Mouse (Mus musculus) gastrocnemius, adult 18-20 months (tissue): ENCODE measurements at regions not wholly inside any gene's neighbourhood (a gene's known extent, or its start where the extent isn't known, plus 50 kb on each side); places are given as distances from the start of the nearest gene placed in this dataset.

ENCODE experiments used
- DNase-seq: peaks from one replicate; pipeline ENCODE4 v3.0.0; 2021; ENCODE audit warnings: low spot score

DNA sequence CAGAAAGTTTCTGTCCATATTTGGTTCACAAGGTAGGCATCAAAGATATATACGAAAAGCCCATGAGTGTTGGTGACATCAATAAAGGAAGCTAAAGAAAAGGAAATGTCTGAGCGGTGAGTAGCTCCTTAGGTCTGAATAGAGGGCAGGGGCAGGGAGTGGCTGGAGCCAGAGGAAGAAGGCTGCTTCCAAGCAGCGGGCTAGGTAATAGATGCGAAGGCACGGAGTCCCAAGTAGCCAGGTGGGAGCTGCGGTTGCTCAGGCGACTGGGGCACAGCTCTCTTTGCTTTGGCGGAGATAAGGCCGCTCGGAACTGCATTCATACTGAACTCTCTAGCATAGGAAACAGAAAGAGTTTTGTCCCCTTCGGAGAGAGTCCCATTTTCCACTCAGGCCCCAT, 193.9 kb upstream of the Sox9 start:
- no peak for DNase-seq

DNA sequence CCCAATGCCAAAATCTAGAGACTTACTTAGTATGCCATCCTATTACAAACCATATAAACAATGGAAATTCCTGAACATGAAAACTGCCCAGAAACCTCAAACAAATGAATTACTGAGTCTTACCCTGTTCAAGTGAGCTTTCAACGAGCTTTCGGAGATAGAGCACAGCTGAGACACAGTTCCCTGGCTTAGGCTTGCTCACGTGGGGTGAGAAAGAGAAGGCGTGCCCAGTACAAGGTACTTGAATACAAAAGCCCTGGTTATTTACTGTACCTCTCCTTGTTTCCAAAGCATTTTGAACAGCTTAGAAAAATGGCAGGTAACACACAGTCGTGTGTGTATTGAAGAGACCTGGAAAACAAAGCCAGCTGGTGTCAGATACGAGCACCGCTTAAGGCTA, 191.8 kb upstream of the Sox9 start:
- no peak for DNase-seq

DNA sequence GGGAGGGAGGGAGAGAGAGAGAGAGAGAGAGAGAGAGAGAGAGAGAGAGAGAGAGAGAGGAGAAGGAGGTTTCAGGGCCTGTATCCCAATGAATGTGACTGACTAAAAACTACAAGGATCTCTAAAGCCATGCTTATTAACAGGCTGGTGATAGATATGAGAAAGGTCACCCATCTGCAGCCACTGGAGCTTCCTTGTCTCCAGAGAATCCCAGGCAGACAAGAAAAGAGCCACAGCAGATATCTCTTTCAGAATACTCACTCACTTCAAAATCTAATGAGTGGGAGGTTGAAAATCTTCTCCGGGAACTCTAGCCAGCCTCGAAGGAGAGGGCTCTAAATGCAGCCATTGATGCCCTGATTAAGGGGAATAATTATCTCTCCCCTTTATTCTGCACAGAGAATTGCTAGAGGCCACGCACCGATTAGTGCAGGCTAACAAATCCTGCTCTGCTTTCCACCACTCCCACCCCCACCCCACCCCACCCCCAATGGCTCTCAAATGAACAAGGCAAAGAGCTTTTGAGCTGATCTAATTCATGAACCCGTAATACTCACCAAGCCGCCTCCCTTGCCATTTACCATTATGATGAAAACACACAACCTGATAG, 189.5 kb upstream of the Sox9 start:
- DNase-seq, result no peak

DNA sequence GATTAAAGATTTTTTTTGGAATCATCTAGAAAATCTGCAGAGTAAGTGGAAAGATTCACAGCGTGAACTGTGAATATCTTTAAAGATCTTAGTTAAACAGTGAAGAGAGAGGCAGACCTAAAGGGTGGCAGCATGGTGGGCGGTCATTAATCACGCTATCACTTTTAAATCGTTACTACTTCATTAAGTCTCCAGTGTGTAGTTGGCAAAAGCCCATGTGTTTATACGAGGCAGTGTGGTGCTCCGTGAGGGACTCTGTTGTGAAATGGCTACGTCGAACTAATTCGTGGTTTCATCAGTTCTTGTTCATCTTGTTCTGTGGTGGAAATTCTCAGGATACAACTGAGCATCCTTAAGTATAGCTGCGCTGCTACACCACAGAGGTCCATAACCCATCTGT, 188.2 kb upstream of the Sox9 start:
- DNase-seq, result no peak

DNA sequence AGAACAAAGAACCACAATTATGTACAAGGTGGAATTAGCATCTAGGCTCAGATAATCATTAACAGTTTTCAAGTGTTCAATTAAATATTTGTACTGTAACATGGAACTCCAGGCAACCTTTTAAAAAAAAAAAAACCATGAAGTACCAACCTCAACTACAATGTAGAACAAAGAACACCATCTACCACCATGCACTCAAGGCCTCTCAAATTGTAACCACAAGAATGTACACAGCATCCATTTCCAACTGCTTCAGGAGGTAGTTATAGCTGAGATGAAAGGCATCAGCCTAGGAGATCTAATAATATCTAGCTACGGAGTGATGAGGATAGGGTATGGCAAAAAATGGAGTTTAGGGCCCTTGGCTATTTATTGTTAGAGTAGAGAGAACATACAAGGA, 174.7 kb upstream of the Sox9 start:
- DNase-seq, result no peak

DNA sequence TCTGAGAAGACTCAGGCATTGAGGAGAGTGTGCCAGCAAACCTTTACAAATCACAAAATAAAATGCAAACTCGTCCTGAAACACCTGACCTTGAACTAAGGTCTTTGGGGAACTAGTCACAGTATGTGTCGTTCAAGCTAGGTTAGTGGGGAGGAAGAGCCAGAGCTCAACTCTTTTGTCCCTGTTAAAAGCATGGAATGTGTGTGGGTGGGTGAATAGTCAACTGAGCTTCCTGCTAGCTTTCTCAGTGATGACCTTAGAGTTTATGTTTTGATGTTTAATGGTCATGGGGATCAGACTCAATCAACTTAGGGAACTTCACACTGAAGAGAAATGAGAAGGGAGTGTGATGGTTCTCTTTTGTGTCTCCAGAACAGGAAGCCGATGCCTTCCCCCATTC, 172.7 kb upstream of the Sox9 start:
- no peak for DNase-seq

DNA sequence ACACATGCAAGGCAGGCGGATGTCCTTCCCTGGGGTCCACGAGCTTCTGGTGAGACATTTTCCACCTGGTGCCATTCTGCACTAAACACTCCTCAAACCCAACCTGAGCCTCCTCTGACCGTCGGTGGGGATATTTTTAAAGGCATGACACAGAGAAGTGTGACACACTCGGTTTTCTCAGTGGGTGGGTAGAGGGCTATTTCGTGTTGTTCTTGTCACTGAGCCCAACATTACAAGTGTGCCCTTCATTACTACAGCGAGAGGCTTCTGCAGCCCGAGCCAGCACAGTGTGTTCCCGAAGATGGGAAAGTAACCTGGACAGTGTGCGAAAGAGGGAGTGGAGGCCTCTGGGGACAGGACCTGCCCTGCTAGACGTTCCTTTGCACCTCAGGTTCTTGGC, 171.0 kb upstream of the Sox9 start:
- DNase-seq, result peak; percentile 55

DNA sequence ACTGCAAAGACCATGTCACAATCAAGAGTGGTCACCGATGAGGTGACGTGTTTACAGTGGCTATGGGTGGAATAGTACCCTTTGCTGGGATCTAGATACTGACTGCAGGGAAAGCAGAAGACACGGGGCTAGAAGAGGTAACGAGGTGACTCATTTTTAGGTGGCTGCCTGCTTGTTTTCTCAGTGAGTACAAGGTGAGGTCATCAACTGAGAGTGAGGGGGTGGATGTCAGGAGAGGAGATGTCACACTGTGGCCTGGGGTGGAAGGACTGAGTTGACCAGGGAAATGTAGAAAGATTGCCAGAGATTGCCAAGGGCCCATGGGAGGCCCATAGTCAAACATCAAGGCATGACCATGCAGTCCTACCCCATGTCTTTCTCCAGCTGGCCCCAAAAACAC, 166.4 kb upstream of the Sox9 start:
- no peak for DNase-seq

DNA sequence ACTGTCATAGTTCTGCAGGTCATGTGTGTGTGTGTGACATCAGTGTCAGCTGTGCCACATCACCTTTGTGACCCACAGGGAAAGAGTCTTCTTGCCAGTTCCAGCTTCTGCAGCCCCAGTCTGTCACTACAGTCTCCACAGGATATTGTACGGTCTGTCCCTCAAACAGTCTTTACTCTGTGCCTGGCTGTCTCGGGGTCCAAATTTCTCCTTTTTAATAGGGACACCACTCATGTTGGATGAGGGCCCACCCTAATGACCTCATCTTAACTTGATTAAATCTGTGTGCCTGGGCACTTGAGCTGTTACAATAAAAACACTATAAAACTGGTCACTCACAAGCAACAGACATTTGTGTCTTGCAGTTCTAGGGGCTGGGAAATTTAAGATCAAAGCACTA, 165.1 kb upstream of the Sox9 start:
- no peak for DNase-seq

DNA sequence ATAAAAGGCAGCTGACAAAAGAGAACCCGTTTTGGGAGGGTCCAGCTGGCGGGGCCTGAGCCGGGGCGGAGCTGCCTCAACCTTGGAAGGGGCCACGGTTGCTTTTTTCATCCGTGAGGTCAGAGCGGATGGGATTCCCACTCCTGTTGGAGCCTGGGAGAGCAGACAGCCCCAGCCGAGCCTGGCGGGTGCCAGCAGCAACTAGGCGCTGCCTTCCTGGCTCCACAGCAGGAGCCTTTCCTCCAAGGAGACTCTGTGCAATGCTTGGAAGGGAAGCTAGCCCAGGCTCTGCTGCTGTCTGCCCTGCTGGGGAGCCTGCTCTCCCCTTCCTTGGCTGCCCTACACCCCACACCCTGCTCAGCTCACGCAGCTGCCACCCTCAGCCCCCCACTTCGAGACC, 161.1 kb upstream of the Sox9 start:
- DNase-seq, result peak; percentile 76

DNA sequence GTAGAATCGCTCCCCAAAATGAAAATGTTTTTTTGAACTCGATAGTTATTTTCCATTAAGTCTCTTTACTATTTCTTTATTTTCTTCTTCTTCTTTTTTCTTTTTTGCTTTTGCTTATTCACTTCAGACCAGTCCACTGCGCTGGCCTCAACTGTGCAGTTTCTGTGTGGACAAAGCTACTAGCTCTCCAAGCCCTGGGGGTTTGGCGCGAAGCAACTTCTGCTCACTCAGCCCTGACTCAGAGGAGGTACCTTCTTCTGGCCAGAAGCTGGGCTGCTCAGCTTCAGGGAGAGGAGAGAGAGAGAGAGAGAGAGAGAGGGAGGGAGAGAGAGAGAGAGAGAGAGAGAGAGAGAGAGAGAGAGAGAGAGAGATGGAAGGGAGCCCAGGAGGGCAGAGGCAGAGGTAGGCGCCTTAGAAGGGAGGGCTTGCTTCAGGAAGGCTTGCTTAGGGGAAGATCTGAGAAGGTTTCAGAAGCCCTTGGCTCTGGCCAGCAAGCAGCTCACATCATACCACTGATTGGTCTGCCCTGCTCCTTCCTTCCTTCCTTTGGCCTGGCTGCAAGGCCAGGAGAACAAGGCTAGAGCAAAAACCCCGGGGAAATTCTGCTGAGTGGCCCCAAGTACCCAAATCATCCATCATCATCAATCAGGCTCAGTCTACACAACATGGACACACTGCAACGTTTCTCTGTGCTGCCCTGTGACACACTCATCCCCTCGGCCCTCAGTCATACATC, 160.5 kb upstream of the Sox9 start:
- DNase-seq, result peak; percentile 19

DNA sequence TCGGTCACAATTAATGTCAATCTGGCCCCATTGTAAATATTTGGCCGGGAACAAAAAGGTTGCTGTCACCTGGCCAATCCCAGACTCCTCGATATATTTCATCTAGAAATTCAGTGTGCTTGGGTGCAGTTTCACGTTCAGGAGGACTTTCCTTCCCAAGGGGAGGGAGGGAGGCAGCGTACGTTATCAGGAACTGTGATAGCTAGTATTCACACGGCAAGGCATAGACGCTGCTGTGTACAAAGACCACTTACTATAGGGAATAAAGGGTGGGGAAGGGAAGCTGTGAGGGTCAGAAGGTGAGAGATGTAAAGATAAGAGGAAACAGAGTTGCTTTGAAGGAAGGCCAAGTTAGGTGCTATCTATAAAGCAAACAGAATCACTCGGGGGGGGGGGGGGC, 132.7 kb upstream of the Sox9 start:
- no peak for DNase-seq

DNA sequence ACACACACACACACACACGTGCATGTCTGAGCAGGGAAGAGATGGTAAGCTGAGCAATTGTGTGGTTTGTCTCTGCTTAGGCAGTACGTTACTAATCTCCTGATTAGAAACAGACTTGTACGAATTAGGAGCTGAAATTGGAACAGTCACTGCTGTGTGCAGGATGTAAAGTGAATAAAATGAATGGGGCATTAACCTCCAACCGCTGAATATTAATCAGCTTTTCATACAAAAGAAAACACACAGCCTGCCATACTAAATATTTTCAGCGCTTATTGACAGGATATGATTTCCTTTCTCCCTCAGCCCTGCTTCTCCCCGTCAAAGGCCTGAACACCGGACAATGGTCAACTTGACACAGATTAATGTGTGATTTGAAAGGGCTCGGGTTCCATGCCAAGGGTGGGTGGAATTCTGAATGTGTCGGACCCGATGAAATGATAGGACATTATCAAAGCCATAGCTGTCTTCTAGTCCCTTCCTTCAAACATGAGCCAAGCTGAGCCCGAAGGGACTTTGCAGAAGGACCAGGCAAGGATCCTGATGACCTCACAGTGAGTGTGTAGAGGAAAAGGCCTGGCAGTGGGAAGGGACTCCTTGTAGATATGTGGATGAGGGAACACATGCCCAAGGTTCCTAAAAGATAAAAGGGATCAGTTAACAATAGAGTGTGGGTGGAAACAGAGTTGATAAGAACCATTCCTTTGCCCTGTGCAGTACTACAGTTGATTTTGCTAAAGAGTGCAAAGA, 124.4 kb upstream of the Sox9 start:
- no peak for DNase-seq

DNA sequence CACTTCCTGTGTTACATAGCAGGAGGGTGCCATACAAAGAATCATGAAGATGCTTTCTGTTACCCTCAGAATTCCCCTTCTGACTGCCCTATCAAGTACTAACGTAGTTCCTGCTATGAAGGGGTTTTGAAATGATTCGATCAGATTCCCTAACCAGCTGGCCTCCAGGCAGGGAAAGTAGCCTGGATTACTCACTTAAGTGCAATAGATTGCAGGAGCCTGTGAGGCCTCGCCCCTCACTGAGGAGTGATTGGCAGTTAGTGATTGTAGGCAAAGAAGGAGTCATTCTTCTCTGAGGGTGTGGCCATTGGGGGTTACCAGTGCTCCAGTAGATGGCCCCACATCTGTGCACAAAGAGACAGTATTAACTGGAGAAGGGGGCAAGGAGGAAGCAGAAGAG, 122.1 kb upstream of the Sox9 start:
- DNase-seq, result no peak

DNA sequence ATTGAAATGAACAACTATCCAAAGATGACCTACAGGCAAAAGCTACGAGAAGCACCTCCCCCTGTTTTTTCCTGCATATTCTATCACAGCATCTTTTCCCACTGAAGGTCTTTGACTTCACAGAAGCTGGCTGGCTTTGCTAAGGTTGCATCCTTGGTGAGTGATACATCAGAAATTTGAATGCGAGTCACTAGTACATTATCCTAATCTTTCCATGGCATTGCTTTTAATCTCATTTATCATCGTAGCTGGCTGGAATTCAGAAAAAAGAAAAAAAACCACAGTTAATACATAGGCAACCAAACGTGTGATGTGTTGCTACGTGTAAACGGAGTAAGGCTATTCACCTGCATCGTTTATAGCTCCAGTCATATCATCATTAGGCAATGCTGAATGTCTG, 120.6 kb upstream of the Sox9 start:
- DNase-seq, result no peak

DNA sequence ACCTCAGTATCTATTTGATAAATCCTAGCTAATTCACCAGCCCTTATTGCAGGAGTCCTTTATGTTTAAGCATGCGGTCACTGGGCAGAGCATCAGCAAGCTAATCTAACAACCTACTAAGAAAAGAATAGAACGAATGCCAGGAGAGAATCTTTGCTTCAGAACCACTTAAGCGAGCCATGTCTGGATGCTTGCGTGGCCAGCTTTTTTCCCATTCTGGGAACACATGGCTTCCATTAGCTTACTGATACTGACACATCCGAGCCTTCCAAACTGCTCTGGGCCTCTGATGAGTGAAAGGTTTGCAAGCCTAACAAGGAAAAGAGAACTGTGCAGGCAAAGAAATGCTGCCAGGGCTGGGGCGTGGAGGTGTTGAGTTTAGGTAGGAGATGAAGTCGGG, 114.7 kb upstream of the Sox9 start:
- no peak for DNase-seq

DNA sequence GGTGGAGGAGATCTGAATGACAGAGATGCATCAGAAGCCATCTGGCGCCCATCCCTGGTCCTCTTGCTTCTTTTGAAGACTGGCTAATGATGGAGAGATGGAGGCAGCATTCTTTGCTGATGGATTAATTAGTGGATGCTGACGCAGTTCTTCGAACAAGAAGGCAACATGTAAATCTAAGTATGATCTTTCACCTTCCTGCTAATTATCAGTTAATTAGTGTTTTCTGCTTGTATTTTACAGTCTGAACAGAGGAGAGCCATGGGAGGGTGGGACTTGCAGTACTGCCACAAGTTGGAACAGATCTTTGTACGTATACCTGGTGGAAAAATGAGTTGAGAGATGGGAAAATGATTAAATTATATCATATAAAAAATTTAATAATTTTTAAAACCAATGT, 109.9 kb upstream of the Sox9 start:
- no peak for DNase-seq

DNA sequence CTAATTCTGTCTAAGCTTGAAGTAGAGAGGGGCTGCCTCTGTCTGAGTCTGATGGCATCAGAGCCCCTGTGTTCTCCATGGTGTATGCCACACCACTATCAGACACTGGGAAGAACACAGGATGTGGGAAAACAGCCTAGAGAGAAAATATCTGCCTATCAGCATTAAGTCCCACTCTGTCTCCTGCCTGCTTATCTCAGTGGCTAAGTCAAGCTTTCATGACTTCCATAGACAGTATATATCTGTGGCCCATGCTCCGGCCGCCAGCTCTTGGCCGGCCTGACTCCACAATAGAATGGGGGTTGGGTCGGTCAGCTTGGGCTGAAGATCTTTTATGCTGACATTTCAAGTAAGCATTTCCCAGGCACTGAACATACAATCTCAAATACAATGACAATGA, 92.0 kb upstream of the Sox9 start:
- no peak for DNase-seq

DNA sequence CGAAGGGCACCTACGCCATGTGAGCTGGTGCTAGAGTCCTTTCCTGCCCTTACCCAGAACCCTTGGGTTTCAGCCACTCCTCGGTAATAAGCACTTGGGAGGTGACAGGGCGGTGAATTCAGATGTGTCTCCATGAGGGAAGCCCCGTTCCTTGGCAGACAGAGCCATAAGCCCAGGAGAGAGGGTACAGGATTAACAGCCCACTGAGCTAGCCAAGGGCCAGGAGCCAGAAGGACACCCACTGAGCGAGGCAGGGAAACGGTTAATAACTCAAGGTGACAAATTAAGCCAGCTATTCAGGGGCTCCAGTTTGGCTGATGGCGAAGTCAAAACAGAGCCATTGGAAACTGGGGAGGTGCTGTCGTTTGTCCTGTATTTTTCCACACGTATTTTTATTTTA, 75.9 kb upstream of the Sox9 start:
- DNase-seq, result no peak

DNA sequence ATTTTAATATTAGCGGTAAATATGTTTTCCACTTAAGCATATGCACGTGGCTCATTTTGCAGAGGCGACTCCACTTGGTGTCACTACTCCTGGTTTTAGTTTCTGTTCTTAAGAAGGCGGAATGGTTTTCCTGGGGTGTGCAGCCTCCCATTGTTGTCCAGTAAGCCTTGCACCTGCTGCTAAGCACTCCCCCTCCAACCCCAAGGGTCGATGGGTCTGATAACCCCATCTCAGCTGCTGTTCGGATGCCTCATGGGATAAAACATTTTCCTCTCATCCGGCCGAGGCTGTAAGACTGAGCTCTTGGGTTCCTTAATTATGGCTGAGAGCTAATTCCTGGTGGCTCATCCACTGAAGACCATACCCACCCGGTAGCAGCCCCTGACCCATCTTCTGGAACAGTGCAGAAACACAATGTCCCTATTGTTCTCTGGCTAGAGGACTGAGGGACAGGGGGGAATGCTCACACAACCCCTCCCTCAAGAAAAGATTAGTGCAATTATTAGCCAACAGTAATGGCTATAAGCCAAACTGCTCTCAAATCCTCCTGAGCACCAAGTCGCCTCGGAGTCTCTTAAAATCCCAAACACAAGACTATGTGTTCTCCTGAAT, 73.8 kb upstream of the Sox9 start:
- no peak for DNase-seq

DNA sequence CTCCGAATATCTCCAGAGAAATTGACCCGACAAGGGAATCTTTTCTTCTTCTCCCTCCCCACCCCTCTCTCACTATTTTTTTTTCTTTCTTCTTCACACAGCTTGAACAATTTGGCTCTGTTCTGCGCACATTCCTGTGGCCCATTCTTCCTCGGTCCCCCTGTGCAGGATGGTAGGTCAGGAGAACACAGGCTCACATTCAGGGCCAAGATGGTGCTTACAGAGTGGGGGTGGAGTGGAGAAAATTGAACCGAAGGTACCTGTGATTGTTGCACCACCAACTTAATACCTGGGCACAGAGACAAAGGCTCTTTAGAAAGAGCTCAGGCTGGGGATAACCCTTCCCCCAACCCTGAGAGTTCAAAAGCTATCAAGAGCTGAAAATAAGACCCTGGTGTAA, 70.4 kb upstream of the Sox9 start:
- no peak for DNase-seq

DNA sequence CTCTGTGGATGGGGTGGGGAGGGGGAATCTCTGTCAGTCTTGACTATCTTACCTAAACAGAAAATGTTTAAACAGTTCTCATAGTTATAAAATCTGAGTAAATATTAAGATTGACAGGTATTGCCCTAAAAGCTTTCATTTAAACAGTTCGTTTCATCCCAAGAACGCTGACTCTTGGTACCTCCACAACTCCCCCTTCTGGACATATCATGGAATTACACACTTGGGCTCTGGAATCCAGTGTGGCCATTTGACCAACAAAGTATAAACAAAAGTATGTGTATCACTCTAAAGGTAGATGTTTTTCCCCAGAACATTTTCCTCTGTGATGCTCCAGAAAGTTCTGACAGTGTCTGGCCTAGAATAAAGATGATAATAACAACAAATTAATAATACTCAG, 63.5 kb upstream of the Sox9 start:
- DNase-seq, result no peak

DNA sequence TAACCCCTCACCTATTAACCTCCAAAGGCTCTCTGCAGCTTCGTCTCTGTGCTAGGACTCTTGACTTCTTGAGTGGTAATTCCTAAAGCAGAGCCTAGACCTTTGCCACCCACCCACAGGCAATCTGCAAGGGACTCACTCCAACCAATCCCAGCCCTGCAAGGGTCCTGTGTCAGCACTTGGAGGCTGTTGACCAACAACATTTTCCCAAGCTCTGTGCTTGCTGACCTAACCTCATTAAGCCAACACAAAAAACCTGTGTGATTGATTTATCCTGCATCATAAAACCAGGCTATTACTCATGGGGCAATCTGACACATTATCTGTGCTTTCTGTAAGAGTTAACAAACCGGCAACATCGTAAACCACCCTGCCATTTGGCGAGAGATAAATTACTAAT, 61.4 kb upstream of the Sox9 start:
- no peak for DNase-seq
